Mouse (Mus musculus) erythroblast, embryonic 14.5 days (primary cell): ENCODE results near the gene Cyp3a13.
"Not testable (repeated sequence)": the region's sequence is repeated elsewhere in the genome, so short reads cannot be mapped to it uniquely, and the experiment has no call there.

Experiments
- GATA1 ChIP-seq: IDR thresholded peaks from 2 replicates; pipeline ENCODE4 v1.6.1; 2012; ENCODE audit warnings: low read length, inconsistent platforms, mixed read lengths
- TAL1 ChIP-seq: IDR thresholded peaks from 3 replicates; pipeline ENCODE4 v1.6.1; 2012; ENCODE audit warnings: low read length, inconsistent platforms, mixed read lengths

DNA sequence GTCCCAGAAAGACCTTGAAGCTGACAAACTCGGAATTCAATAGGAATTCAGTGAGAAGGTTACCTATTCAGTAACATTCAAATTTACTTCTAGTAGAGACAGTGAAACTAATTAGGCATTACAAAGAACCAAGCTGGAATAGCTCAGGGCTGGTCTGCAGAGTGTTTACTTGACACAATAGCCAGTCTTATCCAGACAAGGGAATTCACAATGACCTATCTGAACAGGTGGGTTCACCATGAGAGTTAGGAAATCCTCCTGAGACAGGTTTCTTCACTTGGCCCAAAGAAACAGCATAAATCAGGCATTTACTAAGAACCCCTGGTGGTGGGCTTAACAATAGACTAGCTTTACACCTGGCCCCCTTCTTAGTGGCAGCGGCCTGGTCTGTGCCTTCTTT lies 12.5 kb upstream of the Cyp3a13 start:
- not testable (repeated sequence) for TF ChIP-seq GATA1, TAL1
